Mouse (Mus musculus) kidney, adult 2 months (tissue): Measurements from ENCODE around the gene Gm7271.

ENCODE experiments used
- CTCF ChIP-seq: fragments of 200-500 bp; conservative IDR thresholded peaks from 2 replicates; pipeline ENCODE4 v1.5.1; 2011; ENCODE audit warnings: low read depth, mild to moderate bottlenecking, control low read depth, low read length, moderate library complexity, mixed read lengths; ENCODE audit not compliant: insufficient read depth, insufficient read length
- POLR2A ChIP-seq: fragments of 200-500 bp; IDR thresholded peaks from one replicate; pipeline ENCODE4 v1.6.1; 2011; ENCODE audit warnings: low read depth, low read length, control low read depth

DNA sequence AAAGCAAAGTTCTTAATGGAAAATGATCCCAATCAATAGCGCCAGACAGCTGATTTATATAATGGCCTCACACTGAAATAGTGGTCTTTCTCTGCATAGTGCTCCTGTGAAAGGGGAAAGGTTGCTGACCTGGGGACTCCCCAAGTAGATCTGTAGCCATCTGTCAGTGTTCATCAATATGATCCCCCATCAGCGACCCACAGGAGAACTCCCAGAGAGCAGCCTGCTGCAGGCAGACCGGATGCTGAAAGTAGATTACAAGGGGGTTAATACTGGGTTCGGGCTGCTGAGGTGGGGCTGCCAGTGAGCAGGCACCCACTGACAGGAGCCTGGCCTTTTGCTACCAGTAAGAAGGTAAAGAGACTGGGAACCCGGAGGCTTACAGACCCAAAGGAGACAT lies at the start of gene Gm7271:
- TF ChIP-seq POLR2A (no peak), CTCF (no peak)
